Mouse (Mus musculus) forebrain, embryonic 16.5 days (tissue): Measurements from ENCODE around the gene Tenm3. TPM values are rescaled to one million over a fixed set of nuclear protein-coding genes. Genes with fewer than 3 reads are reported as not detected.
A peak's percentile ranks its signal among the peaks of the same experiment; 100 is the strongest.

Experiments used
- ATAC-seq: fragments of 200-750 bp; cut with Nextera tagmentation; 2 replicates; pipeline ENCODE4 v1.8.0; 2017; ENCODE audit warnings: mild to moderate bottlenecking, moderate library complexity
- H3K27ac ChIP-seq: fragments of 300-500 bp; sonication (generic); 2 replicates; pipeline ENCODE4 v1.5.1; 2014; ENCODE audit warnings: low read length, control low read depth
- H3K27me3 ChIP-seq: fragments of 300-500 bp; sonication (generic); replicated peaks from 2 replicates; pipeline ENCODE4 v1.6.1; 2014; ENCODE audit warnings: low read length; ENCODE audit not compliant: control insufficient read depth, insufficient read depth
- H3K36me3 ChIP-seq: fragments of 300-500 bp; sonication (generic); 2 replicates; pipeline ENCODE4 v1.6.1; 2014; ENCODE audit not compliant: control insufficient read depth, insufficient read depth
- H3K4me1 ChIP-seq: fragments of 300-500 bp; sonication (generic); replicated peaks from 2 replicates; pipeline ENCODE4 v1.6.1; 2014; ENCODE audit warnings: low read length; ENCODE audit not compliant: control insufficient read depth, insufficient read depth
- H3K4me2 ChIP-seq: fragments of 300-500 bp; sonication (generic); 2 replicates; pipeline ENCODE4 v1.6.1; 2014; ENCODE audit warnings: mild to moderate bottlenecking, low read length, control low read depth
- H3K4me3 ChIP-seq: fragments of 300-500 bp; sonication (generic); replicated peaks from 2 replicates; pipeline ENCODE4 v1.5.1; 2014; ENCODE audit warnings: mild to moderate bottlenecking, low read length, control low read depth
- H3K9ac ChIP-seq: fragments of 300-500 bp; sonication (generic); replicated peaks from 2 replicates; pipeline ENCODE4 v1.6.1; 2014; ENCODE audit warnings: low read depth, low read length, control low read depth
- H3K9me3 ChIP-seq: fragments of 300-500 bp; sonication (generic); 2 replicates; pipeline ENCODE4 v1.6.1; 2016; ENCODE audit warnings: low read length; ENCODE audit not compliant: control insufficient read depth
- WGBS: fragments of 180-500 bp; shearing (Covaris S2); extraction: QIAGEN DNeasy Blood & Tissue Kit; methylation state at CpG from one replicate; pipeline ENCODE4 v1.1.7; 2014; 5-methylcytosine and 5-hydroxymethylcytosine counted together
- polyA plus RNA-seq: library from polyadenylated mRNA; unstranded; fragments of >200 nt; fragmentation: Nextera tagmentation; extraction: Ambion mirVana; gene quantifications from 2 replicates; pipeline ENCODE4 v1.2.1, GENCODE M21; 2015

The Tenm3 gene
- polyA plus RNA-seq, 1 experiment from 2014 or later = 24.8 TPM

- no peaks in the 10 kb centered on the region for H3K9me3 ChIP-seq
- H3K27ac ChIP-seq = no peak overlapping the region
- H3K4me1 ChIP-seq = 0 out of 2 replicates have a peak, but pooled peaks cover 9% of the 10 kb centered on the region
- H3K9ac ChIP-seq = no peak overlapping the region
- no peaks in the 10 kb centered on the region for H3K36me3 ChIP-seq
- 0 out of 2 replicates have a peak, but pooled peaks have one; percentile 26 for ATAC-seq
- no peak overlapping the region for H3K4me3 ChIP-seq
- no peaks in the 10 kb centered on the region for H3K27me3 ChIP-seq
- H3K4me2 ChIP-seq = no peak overlapping the region; the same call in 1 of the 2 replicates
- WGBS = 21% methylated on average over 10 of the region's 10 CpGs
These were observed 51.0 kb downstream of the Tenm3 start for GRCm38 (mm10) chr8:48792587-48793326.

GRCm38 (mm10) chr8:48783308-48783707, 60.4 kb downstream of the Tenm3 start:
- H3K9me3 ChIP-seq = no peaks in the 10 kb centered on the region
- ATAC-seq = no peak
- WGBS = 86% methylated on average over 9 of the region's 9 CpGs
- no peak overlapping the region for H3K4me3 ChIP-seq
- H3K36me3 ChIP-seq = no peaks in the 10 kb centered on the region
- no peaks in the 10 kb centered on the region for H3K27me3 ChIP-seq
- no peaks in the 10 kb centered on the region for H3K4me1 ChIP-seq
- H3K27ac ChIP-seq = no peak overlapping the region
- H3K4me2 ChIP-seq = no peak overlapping the region
- H3K9ac ChIP-seq = no peak overlapping the region

DNA sequence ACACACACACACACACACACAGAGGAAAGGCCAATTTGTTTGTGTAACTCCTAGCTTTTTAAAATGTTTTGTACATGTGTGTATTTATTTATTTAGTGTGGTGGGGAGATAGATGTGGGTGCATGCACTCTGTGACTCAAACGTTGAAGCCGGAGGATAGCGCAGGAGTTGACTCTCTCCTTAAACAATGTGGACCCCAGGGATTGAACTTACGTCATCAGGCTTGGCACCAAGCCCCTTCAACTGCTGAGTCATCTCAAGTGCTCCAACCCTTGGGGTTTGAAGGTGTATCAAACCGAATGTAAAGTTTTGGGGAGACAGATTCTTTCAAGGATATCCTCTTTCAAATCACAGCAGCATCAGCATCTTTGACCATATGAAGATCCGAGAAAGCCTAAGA, 63.1 kb downstream of the Tenm3 start:
- H3K4me3 ChIP-seq = no peak overlapping the region
- no peak overlapping the region for H3K9ac ChIP-seq
- H3K4me2 ChIP-seq = no peak overlapping the region
- no peak overlapping the region for H3K27ac ChIP-seq
- H3K9me3 ChIP-seq = no peaks in the 10 kb centered on the region
- no peak for ATAC-seq
- H3K27me3 ChIP-seq = no peaks in the 10 kb centered on the region
- H3K36me3 ChIP-seq = no peaks in the 10 kb centered on the region
- whole genome bisulfite sequencing = 82% methylated on average over 6 of the region's 6 CpGs
- peaks cover 2% of the 10 kb centered on the region for H3K4me1 ChIP-seq

DNA sequence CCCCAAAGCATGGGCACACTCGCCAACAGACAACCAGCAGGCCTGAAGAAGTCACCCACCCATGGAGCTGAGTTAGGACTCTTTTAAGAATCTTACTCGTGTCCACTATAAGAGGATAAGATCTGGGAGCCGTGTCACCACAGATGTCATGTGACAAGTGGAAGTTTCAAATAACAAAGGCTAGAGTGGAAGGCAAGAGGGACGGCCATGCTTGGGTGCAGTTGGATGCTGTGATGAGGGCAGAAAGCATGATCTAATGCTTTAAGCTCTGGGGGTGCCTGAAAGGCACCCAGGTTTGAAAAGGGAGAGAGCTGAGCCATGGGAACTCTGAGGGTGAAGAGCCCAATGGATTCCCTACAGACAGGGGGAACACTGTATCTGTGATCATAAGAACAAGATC, 64.6 kb downstream of the Tenm3 start:
- Histone ChIP-seq H3K9ac (no peak overlapping the region), H3K36me3 (no peaks in the 10 kb centered on the region), H3K4me3 (no peak overlapping the region), H3K4me2 (no peak overlapping the region), H3K27ac (no peak overlapping the region), H3K27me3 (no peaks in the 10 kb centered on the region), H3K4me1 (peaks cover 4% of the 10 kb centered on the region), H3K9me3 (no peaks in the 10 kb centered on the region)
- no peak for ATAC-seq
- 81% methylated on average over 4 of the region's 4 CpGs for WGBS

DNA sequence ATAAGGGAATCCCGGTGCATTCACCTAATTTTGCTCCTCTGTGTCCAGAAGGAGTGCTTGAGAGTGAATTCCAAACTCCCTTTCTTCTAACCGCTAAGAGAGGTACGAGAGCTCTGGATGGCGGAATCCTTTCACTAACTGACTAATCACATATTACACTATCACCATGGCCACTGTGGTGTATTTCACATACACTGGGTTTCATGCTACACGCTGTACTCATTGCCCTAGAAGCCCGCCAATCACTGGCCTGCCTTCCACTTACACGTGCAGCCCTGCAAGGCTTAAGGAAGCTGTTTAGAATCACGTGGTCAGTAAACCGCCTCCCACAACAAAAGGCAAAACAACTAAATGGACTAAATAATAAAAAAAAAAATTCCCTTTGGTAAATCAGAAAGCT, 67.7 kb downstream of the Tenm3 start:
- 19% methylated on average over 9 of the region's 9 CpGs for WGBS
- peak; percentile 76 for ATAC-seq
- peaks cover 4% of the 10 kb centered on the region for H3K4me1 ChIP-seq

GRCm38 (mm10) chr8:48775531-48776037, 68.2 kb downstream of the Tenm3 start:
- WGBS = 4% methylated on average over 9 of the region's 9 CpGs
- Histone ChIP-seq H3K4me3 (no peak overlapping the region), H3K4me1 (peaks cover 4% of the 10 kb centered on the region), H3K36me3 (no peaks in the 10 kb centered on the region), H3K27ac (no peak overlapping the region), H3K4me2 (peak overlapping the region; percentile 32), H3K9me3 (no peaks in the 10 kb centered on the region), H3K9ac (no peak overlapping the region), H3K27me3 (no peaks in the 10 kb centered on the region)
- ATAC-seq = peak; percentile 62

More for the DNA sequence above, 67.7 kb downstream of the Tenm3 start:
- no peaks in the 10 kb centered on the region for H3K9me3 ChIP-seq
- H3K9ac ChIP-seq = no peak overlapping the region
- peak overlapping the region; percentile 32 for H3K4me2 ChIP-seq
- no peaks in the 10 kb centered on the region for H3K36me3 ChIP-seq
- no peaks in the 10 kb centered on the region for H3K27me3 ChIP-seq
- H3K4me3 ChIP-seq = no peak overlapping the region
- H3K27ac ChIP-seq = no peak overlapping the region

GRCm38 (mm10) chr8:48774837-48775236, 68.9 kb downstream of the Tenm3 start:
- H3K4me1 ChIP-seq = peaks cover 4% of the 10 kb centered on the region
- H3K9ac ChIP-seq = no peak overlapping the region
- no peak overlapping the region for H3K27ac ChIP-seq
- no peak for ATAC-seq
- no peak overlapping the region for H3K4me2 ChIP-seq
- no peak overlapping the region for H3K4me3 ChIP-seq
- H3K27me3 ChIP-seq = no peaks in the 10 kb centered on the region
- H3K36me3 ChIP-seq = no peaks in the 10 kb centered on the region
- H3K9me3 ChIP-seq = no peaks in the 10 kb centered on the region
- WGBS = 8% methylated on average over 4 of the region's 4 CpGs

- H3K27ac ChIP-seq = no peak overlapping the region
- H3K36me3 ChIP-seq = no peaks in the 10 kb centered on the region
- ATAC-seq = no peak
- H3K9me3 ChIP-seq = no peaks in the 10 kb centered on the region; the same call in 1 of the 2 replicates
- H3K4me3 ChIP-seq = no peak overlapping the region
- H3K4me2 ChIP-seq = no peak overlapping the region
- no peak overlapping the region for H3K9ac ChIP-seq
- WGBS = 72% methylated on average over 16 of the region's 16 CpGs
- peaks cover 3% of the 10 kb centered on the region for H3K4me1 ChIP-seq
- no peaks in the 10 kb centered on the region for H3K27me3 ChIP-seq
These were observed 77.1 kb downstream of the Tenm3 start for GRCm38 (mm10) chr8:48766545-48767234.

- no peaks in the 10 kb centered on the region; the same call in 1 of the 2 replicates for H3K9me3 ChIP-seq
- ATAC-seq = no peak
- H3K4me2 ChIP-seq = no peak overlapping the region
- no peaks in the 10 kb centered on the region for H3K27me3 ChIP-seq
- no peaks in the 10 kb centered on the region for H3K36me3 ChIP-seq
- H3K27ac ChIP-seq = no peak overlapping the region
- H3K4me1 ChIP-seq = peaks cover 3% of the 10 kb centered on the region
- no peak overlapping the region for H3K4me3 ChIP-seq
- WGBS = 55% methylated on average over 6 of the region's 6 CpGs
- H3K9ac ChIP-seq = no peak overlapping the region
These were observed 78.5 kb downstream of the Tenm3 start for GRCm38 (mm10) chr8:48765212-48765611.
